Mouse (Mus musculus): ENCODE results near the gene Rpsa. TPM values are rescaled to one million over a fixed set of nuclear protein-coding genes. Genes with fewer than 3 reads are reported as not detected.

The Rpsa gene
- polyA plus RNA-seq, 1 experiment from 2014 or later: 1,998 TPM

DNA sequence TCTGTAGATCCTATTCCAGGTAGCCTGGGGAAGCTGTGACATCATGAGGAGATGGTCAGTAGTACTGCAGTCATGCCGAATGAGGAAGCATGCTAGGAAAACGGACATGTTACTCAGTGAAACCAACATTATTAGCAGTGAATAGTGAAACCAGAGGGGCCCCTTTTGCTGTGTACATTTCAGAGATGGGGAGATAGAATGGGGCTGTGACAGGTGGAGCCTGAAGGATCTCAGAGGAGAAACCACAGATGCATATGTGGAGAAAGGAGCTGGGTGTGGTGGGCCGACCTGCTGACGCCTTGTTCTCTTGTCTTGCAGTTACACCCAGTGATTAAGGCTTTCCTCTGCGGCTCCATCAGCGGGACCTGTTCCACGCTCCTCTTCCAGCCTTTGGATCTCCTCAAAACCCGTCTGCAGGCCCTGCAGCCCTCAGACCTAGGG, 11.3 kb upstream of the Rpsa start:
- Histone ChIP-seq H3K4me1 (ENCODE audit: control insufficient read depth, insufficient read depth, low read length) (peaks cover 3% of the 10 kb centered on the region), H3K27me3 (replicated peaks; ENCODE audit: control insufficient read depth, insufficient read depth, low read length) (no peaks in the 10 kb centered on the region), H3K27ac (replicated peaks; ENCODE audit: low read depth, low read length) (no peak overlapping the region), H3K9ac (ENCODE audit: low read depth, low read length) (peak overlapping the region; percentile 6; the same call in 1 of the 2 replicates), H3K9me3 (ENCODE audit: control insufficient read depth, low read length) (no peaks in the 10 kb centered on the region), H3K36me3 (ENCODE audit: control insufficient read depth, insufficient read depth, low read length) (peaks cover 37% of the 10 kb centered on the region), H3K4me2 (ENCODE audit: low read depth, low read length) (no peak overlapping the region), H3K4me3 (ENCODE audit: low read depth, low read length) (no peak overlapping the region)
- DNase-seq (ENCODE audit: low spot score) (no peak), ATAC-seq (ENCODE audit: low read depth) (no peak)
- 83% methylated on average over 8 of the region's 8 CpGs for WGBS

GRCm38 (mm10) chr9:120118212-120118611, 9.3 kb upstream of the Rpsa start:
- Histone ChIP-seq H3K4me2 (ENCODE audit: low read depth, low read length) (no peak overlapping the region), H3K9me3 (ENCODE audit: control insufficient read depth, low read length) (no peaks in the 10 kb centered on the region), H3K4me3 (ENCODE audit: low read depth, low read length) (no peak overlapping the region), H3K27ac (replicated peaks; ENCODE audit: low read depth, low read length) (no peak overlapping the region), H3K9ac (ENCODE audit: low read depth, low read length) (no peak overlapping the region), H3K36me3 (ENCODE audit: control insufficient read depth, insufficient read depth, low read length) (peaks cover 49% of the 10 kb centered on the region), H3K27me3 (replicated peaks; ENCODE audit: control insufficient read depth, insufficient read depth, low read length) (no peaks in the 10 kb centered on the region), H3K4me1 (ENCODE audit: control insufficient read depth, insufficient read depth, low read length) (no peaks in the 10 kb centered on the region)
- DNase-seq (ENCODE audit: low spot score): no peak
- no peak for ATAC-seq (ENCODE audit: low read depth)
- 92% methylated on average over 4 of the region's 4 CpGs for whole genome bisulfite sequencing

DNA sequence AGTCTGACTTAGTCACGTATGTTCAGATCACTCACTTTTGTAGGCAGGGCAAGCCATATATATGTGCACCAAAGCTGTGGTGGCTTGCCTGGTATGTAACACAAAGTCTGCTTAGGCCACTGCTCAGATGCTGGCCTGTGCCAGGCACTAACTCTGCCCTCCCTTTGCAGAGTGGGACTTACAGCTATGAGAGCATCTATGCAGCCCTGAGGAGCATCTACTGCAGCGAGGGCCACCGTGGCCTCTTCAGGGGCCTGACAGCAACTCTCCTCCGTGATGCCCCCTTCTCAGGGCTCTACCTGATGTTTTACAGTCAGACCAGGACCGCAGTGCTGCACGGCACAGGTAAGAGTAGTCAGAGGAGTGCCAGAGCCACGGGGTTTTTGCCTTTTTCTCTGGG, 7.0 kb upstream of the Rpsa start:
- Histone ChIP-seq H3K27me3 (replicated peaks; ENCODE audit: control insufficient read depth, insufficient read depth, low read length) (no peaks in the 10 kb centered on the region), H3K4me1 (ENCODE audit: control insufficient read depth, insufficient read depth, low read length) (no peaks in the 10 kb centered on the region), H3K4me2 (ENCODE audit: low read depth, low read length) (no peak overlapping the region), H3K9me3 (ENCODE audit: control insufficient read depth, low read length) (no peaks in the 10 kb centered on the region), H3K9ac (ENCODE audit: low read depth, low read length) (no peak overlapping the region), H3K27ac (replicated peaks; ENCODE audit: low read depth, low read length) (no peak overlapping the region), H3K4me3 (ENCODE audit: low read depth, low read length) (no peak overlapping the region), H3K36me3 (ENCODE audit: control insufficient read depth, insufficient read depth, low read length) (peaks cover 62% of the 10 kb centered on the region)
- 94% methylated on average over 7 of the region's 7 CpGs for WGBS
- DNase-seq (ENCODE audit: low spot score) (no peak), ATAC-seq (ENCODE audit: low read depth) (no peak)

- Histone ChIP-seq H3K4me3 (ENCODE audit: low read depth, low read length) (peak overlapping the region; percentile 90), H3K4me1 (ENCODE audit: control insufficient read depth, insufficient read depth, low read length) (peaks cover 10% of the 10 kb centered on the region), H3K9me3 (ENCODE audit: control insufficient read depth, low read length) (no peaks in the 10 kb centered on the region), H3K9ac (ENCODE audit: low read depth, low read length) (peak overlapping the region; percentile 68), H3K27ac (replicated peaks; ENCODE audit: low read depth, low read length) (peak overlapping the region; percentile 86), H3K36me3 (ENCODE audit: control insufficient read depth, insufficient read depth, low read length) (peaks cover 55% of the 10 kb centered on the region), H3K4me2 (ENCODE audit: low read depth, low read length) (peak overlapping the region; percentile 70), H3K27me3 (replicated peaks; ENCODE audit: control insufficient read depth, insufficient read depth, low read length) (no peaks in the 10 kb centered on the region)
- 71% methylated on average over 11 of the region's 11 CpGs for WGBS
- no peak for DNase-seq (ENCODE audit: low spot score)
- ATAC-seq (ENCODE audit: low read depth): no peak
These were observed 621 bp upstream of the Rpsa start for GRCm38 (mm10) chr9:120126868-120127267.

- Histone ChIP-seq H3K9ac (ENCODE audit: low read depth, low read length) (peak overlapping the region; percentile 99), H3K4me2 (ENCODE audit: low read depth, low read length) (peak overlapping the region; percentile 81), H3K4me1 (ENCODE audit: control insufficient read depth, insufficient read depth, low read length) (peaks cover 10% of the 10 kb centered on the region), H3K27me3 (replicated peaks; ENCODE audit: control insufficient read depth, insufficient read depth, low read length) (no peaks in the 10 kb centered on the region), H3K27ac (replicated peaks; ENCODE audit: low read depth, low read length) (peak overlapping the region; percentile 86; the same call in 1 of the 2 replicates), H3K36me3 (ENCODE audit: control insufficient read depth, insufficient read depth, low read length) (peaks cover 49% of the 10 kb centered on the region), H3K9me3 (ENCODE audit: control insufficient read depth, low read length) (no peaks in the 10 kb centered on the region), H3K4me3 (ENCODE audit: low read depth, low read length) (peak overlapping the region; percentile 90)
- 65% methylated on average over 10 of the region's 10 CpGs for WGBS
- DNase-seq (ENCODE audit: low spot score): no peak
- no peak for ATAC-seq (ENCODE audit: low read depth)
These were observed 1.8 kb downstream of the Rpsa start for GRCm38 (mm10) chr9:120129276-120129675.

DNA sequence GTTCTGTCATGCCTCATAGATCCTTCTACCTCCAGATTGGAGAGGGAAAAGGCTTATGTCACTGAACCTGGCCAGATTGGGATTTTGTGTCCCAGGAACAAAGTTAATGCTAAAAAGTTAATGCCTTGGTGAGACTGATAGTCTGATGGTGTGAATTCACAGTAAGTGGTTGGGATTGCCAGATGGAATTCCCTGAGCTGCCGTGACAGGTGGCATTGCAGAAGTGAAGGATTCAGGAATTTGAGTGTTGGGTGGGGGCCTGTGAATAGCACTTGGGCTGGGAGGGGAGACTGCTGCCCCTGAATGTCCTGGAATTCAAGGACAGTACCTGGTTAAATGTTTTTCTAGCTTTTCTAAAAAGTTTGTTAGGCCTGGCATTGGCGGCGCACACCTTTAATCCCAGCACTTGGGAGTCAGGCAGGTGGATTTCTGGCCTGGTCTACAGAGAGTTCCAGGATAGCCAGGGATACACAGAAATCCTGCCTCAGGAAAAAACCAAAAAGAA, 4.3 kb downstream of the Rpsa start:
- H3K27ac ChIP-seq (replicated peaks; ENCODE audit: low read depth, low read length): no peak overlapping the region
- H3K4me3 ChIP-seq (ENCODE audit: low read depth, low read length): no peak overlapping the region
- H3K36me3 ChIP-seq (ENCODE audit: control insufficient read depth, insufficient read depth, low read length): peaks cover 46% of the 10 kb centered on the region
- H3K27me3 ChIP-seq (replicated peaks; ENCODE audit: control insufficient read depth, insufficient read depth, low read length): no peaks in the 10 kb centered on the region
- H3K4me2 ChIP-seq (ENCODE audit: low read depth, low read length): no peak overlapping the region
- no peak for ATAC-seq (ENCODE audit: low read depth)
- H3K9me3 ChIP-seq (ENCODE audit: control insufficient read depth, low read length): no peaks in the 10 kb centered on the region
- no peak for DNase-seq (ENCODE audit: low spot score)
- 85% methylated on average over 3 of the region's 3 CpGs for WGBS
- peaks cover 8% of the 10 kb centered on the region for H3K4me1 ChIP-seq (ENCODE audit: control insufficient read depth, insufficient read depth, low read length)
- no peak overlapping the region for H3K9ac ChIP-seq (ENCODE audit: low read depth, low read length)

DNA sequence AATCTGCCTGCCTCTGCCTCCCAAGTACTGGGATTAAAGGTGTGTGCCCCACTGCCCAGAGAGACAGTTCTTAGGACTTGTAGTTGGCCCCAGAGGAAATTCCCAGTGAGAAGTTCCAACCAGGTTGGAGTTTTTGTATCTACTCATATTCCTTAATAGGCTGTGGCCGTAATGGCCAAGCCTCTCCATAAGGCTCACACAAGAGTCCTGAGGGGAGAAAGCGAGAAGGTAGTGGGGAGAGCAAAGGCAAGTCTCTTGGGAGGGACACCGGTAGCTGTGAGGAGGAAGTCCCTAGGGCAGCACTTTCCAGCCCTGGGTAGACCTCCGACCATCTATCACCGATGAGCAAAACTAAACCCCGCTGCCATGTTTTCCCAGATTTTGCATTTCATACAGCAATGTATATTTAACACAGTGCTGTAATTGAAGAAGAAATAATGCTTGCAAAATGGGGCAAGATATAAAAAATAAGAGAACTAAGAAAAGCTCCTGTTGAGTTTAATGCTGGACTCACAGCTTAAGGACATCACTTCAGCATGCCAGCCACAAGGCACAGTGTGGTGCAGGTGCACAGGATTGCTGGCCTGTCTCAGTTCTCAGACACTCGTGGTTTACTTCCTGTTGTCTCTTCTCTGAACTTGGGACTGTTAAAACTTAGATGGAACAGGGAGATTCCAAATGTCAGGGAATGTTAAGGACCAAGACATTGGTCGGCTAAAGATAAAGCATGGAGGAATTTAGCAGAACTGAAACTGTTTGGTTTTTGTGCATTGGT, 5.7 kb downstream of the Rpsa start:
- DNase-seq (ENCODE audit: low spot score): peak; percentile 21
- H3K4me3 ChIP-seq (ENCODE audit: low read depth, low read length): no peak overlapping the region
- WGBS: 28% methylated on average over 8 of the region's 8 CpGs
- peaks cover 46% of the 10 kb centered on the region for H3K36me3 ChIP-seq (ENCODE audit: control insufficient read depth, insufficient read depth, low read length)
- no peak for ATAC-seq (ENCODE audit: low read depth)
- no peak overlapping the region for H3K9ac ChIP-seq (ENCODE audit: low read depth, low read length)
- H3K4me1 ChIP-seq (ENCODE audit: control insufficient read depth, insufficient read depth, low read length): peaks cover 7% of the 10 kb centered on the region
- no peak overlapping the region for H3K4me2 ChIP-seq (ENCODE audit: low read depth, low read length)
- no peaks in the 10 kb centered on the region for H3K27me3 ChIP-seq (replicated peaks; ENCODE audit: control insufficient read depth, insufficient read depth, low read length)
- 0 out of 2 replicates have a peak overlapping the region, but pooled peaks have one; percentile 49 for H3K27ac ChIP-seq (replicated peaks; ENCODE audit: low read depth, low read length)
- H3K9me3 ChIP-seq (ENCODE audit: control insufficient read depth, low read length): no peaks in the 10 kb centered on the region

- WGBS: 50% methylated on average over 6 of the region's 6 CpGs
- H3K4me3 ChIP-seq (ENCODE audit: low read depth, low read length): no peak overlapping the region
- H3K27me3 ChIP-seq (replicated peaks; ENCODE audit: control insufficient read depth, insufficient read depth, low read length): no peaks in the 10 kb centered on the region
- ATAC-seq (ENCODE audit: low read depth) (no peak), DNase-seq (ENCODE audit: low spot score) (no peak)
- H3K4me1 ChIP-seq (ENCODE audit: control insufficient read depth, insufficient read depth, low read length): peaks cover 2% of the 10 kb centered on the region
- no peaks in the 10 kb centered on the region for H3K9me3 ChIP-seq (ENCODE audit: control insufficient read depth, low read length)
- H3K4me2 ChIP-seq (ENCODE audit: low read depth, low read length): no peak overlapping the region
- H3K36me3 ChIP-seq (ENCODE audit: control insufficient read depth, insufficient read depth, low read length): peaks cover 41% of the 10 kb centered on the region
- H3K27ac ChIP-seq (replicated peaks; ENCODE audit: low read depth, low read length): no peak overlapping the region
- H3K9ac ChIP-seq (ENCODE audit: low read depth, low read length): no peak overlapping the region
These were observed 6.4 kb downstream of the Rpsa start for GRCm38 (mm10) chr9:120133755-120134475.

All from embryonic facial prominence, embryonic 14.5 days (tissue).